Mouse (Mus musculus): ENCODE data around the gene Adcy2. TPM values are rescaled to one million over a fixed set of nuclear protein-coding genes. Genes with fewer than 3 reads are reported as not detected.

Gene Adcy2
- polyA plus RNA-seq, 1 experiment from 2014 or later, result 0.31 TPM

GRCm38 (mm10) chr13:69002173-69002572 is 2.8 kb upstream of the Adcy2 start:
- TF ChIP-seq CTCF (IDR thresholded peaks at IDR 0.05; ENCODE audit: low read depth) (peak; percentile 70), EP300 (IDR thresholded peaks at IDR 0.05; ENCODE audit: low read depth) (no peak)
- Histone ChIP-seq H3K36me3 (replicated peaks; ENCODE audit: insufficient read depth, low read length) (no peaks in the 10 kb centered on the region), H3K9ac (replicated peaks) (no peak overlapping the region), H3K4me2 (ENCODE audit: low read depth, low read length) (peak overlapping the region; percentile 50), H3K9me3 (ENCODE audit: low read length) (no peaks in the 10 kb centered on the region), H3K4me1 (ENCODE audit: insufficient read depth) (peaks cover 4% of the 10 kb centered on the region; the same call in 1 of the 2 replicates), H3K27me3 (ENCODE audit: insufficient read depth, low read length) (peaks cover 24% of the 10 kb centered on the region), H3K27ac (ENCODE audit: low read depth) (peak overlapping the region; percentile 74; the same call in 1 of the 2 replicates), H3K4me3 (ENCODE audit: low read depth, low read length) (0 out of 2 replicates have a peak overlapping the region, but pooled peaks have one; percentile 7)
- DNase-seq (peak; percentile 49), ATAC-seq (peak; percentile 71)
- WGBS (ENCODE audit: insufficient replicate concordance), result 19% methylated on average over 4 of the region's 4 CpGs

- WGBS (ENCODE audit: insufficient replicate concordance), result 47% methylated on average over 5 of the region's 5 CpGs
- Histone ChIP-seq H3K27ac (ENCODE audit: low read depth) (no peak overlapping the region), H3K9me3 (ENCODE audit: low read length) (no peaks in the 10 kb centered on the region), H3K4me2 (ENCODE audit: low read depth, low read length) (peak overlapping the region; percentile 68), H3K4me1 (ENCODE audit: insufficient read depth) (peaks cover 4% of the 10 kb centered on the region; the same call in 1 of the 2 replicates), H3K9ac (replicated peaks) (no peak overlapping the region), H3K36me3 (replicated peaks; ENCODE audit: insufficient read depth, low read length) (no peaks in the 10 kb centered on the region), H3K4me3 (ENCODE audit: low read depth, low read length) (peak overlapping the region; percentile 45; the same call in 1 of the 2 replicates), H3K27me3 (ENCODE audit: insufficient read depth, low read length) (peaks cover 29% of the 10 kb centered on the region)
- TF ChIP-seq CTCF (IDR thresholded peaks at IDR 0.05; ENCODE audit: low read depth) (no peak), EP300 (IDR thresholded peaks at IDR 0.05; ENCODE audit: low read depth) (no peak)
- ATAC-seq (no peak), DNase-seq (no peak)
Observed at GRCm38 (mm10) chr13:68999826-69000225, 485 bp upstream of the Adcy2 start.

GRCm38 (mm10) chr13:68998558-68998917 is 803 bp downstream of the Adcy2 start:
- Histone ChIP-seq H3K9me3 (ENCODE audit: low read length) (no peaks in the 10 kb centered on the region), H3K9ac (replicated peaks) (peak overlapping the region; percentile 58), H3K27ac (ENCODE audit: low read depth) (no peak overlapping the region), H3K36me3 (replicated peaks; ENCODE audit: insufficient read depth, low read length) (no peaks in the 10 kb centered on the region), H3K4me3 (ENCODE audit: low read depth, low read length) (peak overlapping the region; percentile 45), H3K4me2 (ENCODE audit: low read depth, low read length) (peak overlapping the region; percentile 68), H3K27me3 (ENCODE audit: insufficient read depth, low read length) (peaks cover 29% of the 10 kb centered on the region), H3K4me1 (ENCODE audit: insufficient read depth) (no peaks in the 10 kb centered on the region; the same call in 1 of the 2 replicates)
- TF ChIP-seq CTCF (IDR thresholded peaks at IDR 0.05; ENCODE audit: low read depth) (no peak), EP300 (IDR thresholded peaks at IDR 0.05; ENCODE audit: low read depth) (no peak)
- ATAC-seq (no peak), DNase-seq (no peak)
- WGBS (ENCODE audit: insufficient replicate concordance), result 2% methylated on average over 17 of the region's 17 CpGs

GRCm38 (mm10) chr13:68997821-68998551 is 1.4 kb downstream of the Adcy2 start:
- 9% methylated on average over 22 of the region's 22 CpGs for WGBS (ENCODE audit: insufficient replicate concordance)
- Histone ChIP-seq H3K4me1 (ENCODE audit: insufficient read depth) (no peaks in the 10 kb centered on the region; the same call in 1 of the 2 replicates), H3K4me2 (ENCODE audit: low read depth, low read length) (peak overlapping the region; percentile 68), H3K27ac (ENCODE audit: low read depth) (no peak overlapping the region), H3K36me3 (replicated peaks; ENCODE audit: insufficient read depth, low read length) (no peaks in the 10 kb centered on the region), H3K4me3 (ENCODE audit: low read depth, low read length) (peak overlapping the region; percentile 45), H3K27me3 (ENCODE audit: insufficient read depth, low read length) (peaks cover 29% of the 10 kb centered on the region), H3K9ac (replicated peaks) (no peak overlapping the region), H3K9me3 (ENCODE audit: low read length) (no peaks in the 10 kb centered on the region)
- DNase-seq (no peak), ATAC-seq (no peak)
- TF ChIP-seq EP300 (IDR thresholded peaks at IDR 0.05; ENCODE audit: low read depth) (no peak), CTCF (IDR thresholded peaks at IDR 0.05; ENCODE audit: low read depth) (no peak)

GRCm38 (mm10) chr13:68997386-68997785 is 2.0 kb downstream of the Adcy2 start:
- DNase-seq (no peak), ATAC-seq (no peak)
- H3K4me3 ChIP-seq (ENCODE audit: low read depth, low read length), result no peak overlapping the region
- no peak overlapping the region for H3K27ac ChIP-seq (ENCODE audit: low read depth)
- no peak overlapping the region for H3K9ac ChIP-seq (replicated peaks)
- H3K9me3 ChIP-seq (ENCODE audit: low read length), result no peaks in the 10 kb centered on the region
- WGBS (ENCODE audit: insufficient replicate concordance), result 19% methylated on average over 10 of the region's 10 CpGs
- H3K4me1 ChIP-seq (ENCODE audit: insufficient read depth), result no peaks in the 10 kb centered on the region; the same call in 1 of the 2 replicates
- 0 out of 2 replicates have a peak overlapping the region, but pooled peaks have one; percentile 68 for H3K4me2 ChIP-seq (ENCODE audit: low read depth, low read length)
- no peak for TF ChIP-seq CTCF (IDR thresholded peaks at IDR 0.05; ENCODE audit: low read depth)
- TF ChIP-seq EP300 (IDR thresholded peaks at IDR 0.05; ENCODE audit: low read depth), result no peak
- H3K27me3 ChIP-seq (ENCODE audit: insufficient read depth, low read length), result peaks cover 29% of the 10 kb centered on the region
- H3K36me3 ChIP-seq (replicated peaks; ENCODE audit: insufficient read depth, low read length), result no peaks in the 10 kb centered on the region

- DNase-seq, result peak; percentile 18
- Histone ChIP-seq H3K4me2 (ENCODE audit: low read depth, low read length) (no peak overlapping the region), H3K27me3 (ENCODE audit: insufficient read depth, low read length) (peaks cover 29% of the 10 kb centered on the region), H3K4me1 (ENCODE audit: insufficient read depth) (no peaks in the 10 kb centered on the region; the same call in 1 of the 2 replicates), H3K36me3 (replicated peaks; ENCODE audit: insufficient read depth, low read length) (no peaks in the 10 kb centered on the region), H3K9ac (replicated peaks) (no peak overlapping the region), H3K9me3 (ENCODE audit: low read length) (no peaks in the 10 kb centered on the region), H3K4me3 (ENCODE audit: low read depth, low read length) (no peak overlapping the region), H3K27ac (ENCODE audit: low read depth) (no peak overlapping the region)
- 47% methylated on average over 3 of the region's 3 CpGs for WGBS (ENCODE audit: insufficient replicate concordance)
- no peak for ATAC-seq
- TF ChIP-seq EP300 (IDR thresholded peaks at IDR 0.05; ENCODE audit: low read depth) (no peak), CTCF (IDR thresholded peaks at IDR 0.05; ENCODE audit: low read depth) (no peak)
Observed at GRCm38 (mm10) chr13:68996661-68997060, 2.7 kb downstream of the Adcy2 start.

All from liver, postnatal 0 days (tissue).